In genomic region chr1:151944457-151945223, GRCm38 (mm10) we compare ENCODE assay signal across 11 mouse cellular contexts.
DNase-seq lines count a peak whose midpoint lies in the region; ATAC-seq lines count a peak whose summit lies in the region.
"Had no signal": no experiment of that assay in that cellular context is flagged by ENCODE, and none has a peak within 500 bp of the region (broad histone marks: within the 10 kb centered on the region; RNA-seq: fewer than 3 reads in every experiment).

No protein-coding gene starts in this region.

- H3K27ac ChIP-seq in hindbrain, embryonic 11.5 days (ENCODE audit: low read depth, low read length) = peak overlapping the region; percentile 79
- peak overlapping the region; percentile 82 for H3K27ac ChIP-seq in midbrain, embryonic 12.5 days (replicated peaks)

- H3K4me3 ChIP-seq in hindbrain, embryonic 11.5 days (ENCODE audit: low read depth, low read length) = no peak overlapping the region
- H3K4me3 ChIP-seq in midbrain, embryonic 12.5 days = no peak overlapping the region
- H3K4me3 ChIP-seq: erythroblast, embryonic 14.5 days had no signal

- peak; percentile 76 for ATAC-seq in hindbrain, embryonic 11.5 days (ENCODE audit: low FRiP score)
- ATAC-seq in midbrain, embryonic 12.5 days (ENCODE audit: low FRiP score, low read depth) = peak; percentile 75

- no peak overlapping the region for H3K4me2 ChIP-seq in hindbrain, embryonic 11.5 days (replicated peaks; ENCODE audit: low read depth, low read length)
- H3K4me2 ChIP-seq in midbrain, embryonic 12.5 days (replicated peaks) = 0 out of 2 replicates have a peak overlapping the region, but pooled peaks have one; percentile 4

- H3K27me3 ChIP-seq in hindbrain, embryonic 11.5 days (ENCODE audit: control insufficient read depth, insufficient read depth, low read length) = no peaks in the 10 kb centered on the region
- no peaks in the 10 kb centered on the region for H3K27me3 ChIP-seq in midbrain, embryonic 12.5 days

- no peak overlapping the region for H3K9ac ChIP-seq in hindbrain, embryonic 11.5 days (ENCODE audit: low read depth, low read length)
- no peak overlapping the region for H3K9ac ChIP-seq in midbrain, embryonic 12.5 days (replicated peaks)

- peaks cover 12% of the 10 kb centered on the region; the same call in 1 of the 2 replicates for H3K4me1 ChIP-seq in hindbrain, embryonic 11.5 days (replicated peaks; ENCODE audit: control insufficient read depth, insufficient read depth, low read length)
- H3K4me1 ChIP-seq in midbrain, embryonic 12.5 days = peaks cover 55% of the 10 kb centered on the region

- no peaks in the 10 kb centered on the region for H3K36me3 ChIP-seq in hindbrain, embryonic 11.5 days (ENCODE audit: control insufficient read depth, insufficient read depth, low read length)
- no peaks in the 10 kb centered on the region for H3K36me3 ChIP-seq in midbrain, embryonic 12.5 days

- peak; percentile 40 for DNase-seq in embryo, embryonic 10.5 days (ENCODE audit: low spot score)
- no peak for DNase-seq in embryo, embryonic 10 days (ENCODE audit: low spot score)
- DNase-seq in MEL-GATA-1-ER (ENCODE audit: extremely low read depth, low read depth) = peak; percentile 70
- peak; percentile 53 for DNase-seq in hindbrain, embryonic 11.5 days (ENCODE audit: low spot score)
- no peak for DNase-seq in cerebellum, postnatal 4 days (ENCODE audit: low spot score in 2 of 2)
- no peak for DNase-seq in cerebellum, postnatal 36 days
- no peak for DNase-seq in lung, postnatal 25 days (ENCODE audit: low spot score)
- DNase-seq: heart, postnatal 14 days; layer of hippocampus, postnatal 36 days had no signal

- no peaks in the 10 kb centered on the region for H3K9me3 ChIP-seq in hindbrain, embryonic 11.5 days (ENCODE audit: control insufficient read depth, low read length)
- H3K9me3 ChIP-seq in midbrain, embryonic 12.5 days = no peaks in the 10 kb centered on the region

- WGBS in hindbrain, embryonic 11.5 days = 20% methylated on average over 10 of the region's 10 CpGs
- 17% methylated on average over 10 of the region's 10 CpGs for WGBS in midbrain, embryonic 12.5 days

Comparison
In these comparisons a context has a peak if more than half of its experiments do, and no peak if none do; other contexts are left out.
1. DNase-seq: peak in embryo, embryonic 10.5 days (single experiment), MEL-GATA-1-ER (single experiment) and hindbrain, embryonic 11.5 days (single experiment); none in embryo, embryonic 10 days (single experiment), cerebellum, postnatal 4 days (0 of 2), cerebellum, postnatal 36 days (0 of 2) and lung, postnatal 25 days (single experiment).